Mouse (Mus musculus) heart, adult 2 months (tissue): ENCODE measurements around the gene Pitpnm3. TPM values are rescaled to one million over a fixed set of nuclear protein-coding genes. Genes with fewer than 3 reads are reported as not detected.
A peak's percentile ranks its signal among the peaks of the same experiment; 100 is the strongest.

Source experiments
- DNase-seq, 2 experiments: peaks; one replicate each; pipeline ENCODE4 v3.0.0; 2021
- H3K27ac ChIP-seq: fragments of 200-600 bp; 2 replicates; pipeline ENCODE4 v1.8.1; 2022
- H3K27me3 ChIP-seq: fragments of 200-500 bp; 2 replicates; pipeline ENCODE4 v1.6.1; 2012; ENCODE audit warnings: mild to moderate bottlenecking, low read length, inconsistent platforms, mixed read lengths; ENCODE audit not compliant: control insufficient read depth, insufficient read depth
- H3K36me3 ChIP-seq: fragments of 200-500 bp; 2 replicates; pipeline ENCODE4 v1.6.1; 2012; ENCODE audit warnings: low read length, inconsistent platforms; ENCODE audit not compliant: control insufficient read depth, insufficient read depth
- H3K4me1 ChIP-seq: fragments of 200-500 bp; 2 replicates; pipeline ENCODE4 v1.6.1; 2011; ENCODE audit warnings: low read length; ENCODE audit not compliant: control insufficient read depth, insufficient read depth
- H3K4me3 ChIP-seq: fragments of 200-600 bp; 2 replicates; pipeline ENCODE4 v1.8.1; 2022
- H3K79me2 ChIP-seq: fragments of 200-500 bp; replicated peaks from 2 replicates; pipeline ENCODE4 v1.6.1; 2012; ENCODE audit warnings: mild to moderate bottlenecking, inconsistent platforms, low read length, moderate library complexity, mixed read lengths; ENCODE audit not compliant: control insufficient read depth, insufficient read depth
- H3K9ac ChIP-seq: fragments of 200-500 bp; 2 replicates; pipeline ENCODE4 v1.6.1; 2012; ENCODE audit warnings: low read depth, mild to moderate bottlenecking, control low read depth, inconsistent platforms, low read length, mixed read lengths
- CTCF ChIP-seq: fragments of 200-600 bp; IDR thresholded peaks from 2 replicates; pipeline ENCODE4 v1.8.1; 2022; ENCODE audit warnings: antibody characterized with exemption, mild to moderate bottlenecking, moderate library complexity
- EP300 ChIP-seq: fragments of 200-500 bp; IDR thresholded peaks from 2 replicates; pipeline ENCODE4 v1.6.1; 2011; ENCODE audit warnings: low read depth, low read length, control low read depth; ENCODE audit not compliant: insufficient read depth
- POLR2A ChIP-seq: fragments of 200-500 bp; IDR thresholded peaks from 2 replicates; pipeline ENCODE4 v1.6.1; 2011; ENCODE audit warnings: mild to moderate bottlenecking, low read depth, low read length, control low read depth; ENCODE audit not compliant: insufficient read depth
- WGBS: fragments of 180-500 bp; shearing (Covaris S2); methylation state at CpG from one replicate; pipeline ENCODE4 v1.1.7; 2018; 5-methylcytosine and 5-hydroxymethylcytosine counted together
- intact Hi-C: fragments of 180-260 bp; cut with DNase I; formaldehyde crosslinking; loops from one replicate; pipeline ENCODE4 v1.15.1; 2025
- long read RNA-seq: library from polyadenylated mRNA; stranded (forward); transcript quantifications from one replicate; pipeline ENCODE4 v2.0.0, GENCODE M21; 2021
- polyA plus RNA-seq: library from polyadenylated mRNA; depleted of rRNA; stranded (reverse); fragments of >200 nt; gene quantifications from 2 replicates; pipeline ENCODE4 v1.2.3, GENCODE M21; 2012; rRNA removed
- total RNA-seq, 2 experiments: library from RNA; stranded (reverse); gene quantifications; 2 replicates each; pipeline ENCODE4 v1.2.3; 2021

Gene Pitpnm3
- total RNA-seq (1 to 10 TPM; 1.2 to 2.0 TPM), polyA plus RNA-seq (5.1 TPM in 2 replicates)
- long read RNA-seq, partial matches to known transcripts = 0 of 1 reads
- long read RNA-seq, other reads (novel, unspliced or antisense) = 1 of 1 reads

DNA sequence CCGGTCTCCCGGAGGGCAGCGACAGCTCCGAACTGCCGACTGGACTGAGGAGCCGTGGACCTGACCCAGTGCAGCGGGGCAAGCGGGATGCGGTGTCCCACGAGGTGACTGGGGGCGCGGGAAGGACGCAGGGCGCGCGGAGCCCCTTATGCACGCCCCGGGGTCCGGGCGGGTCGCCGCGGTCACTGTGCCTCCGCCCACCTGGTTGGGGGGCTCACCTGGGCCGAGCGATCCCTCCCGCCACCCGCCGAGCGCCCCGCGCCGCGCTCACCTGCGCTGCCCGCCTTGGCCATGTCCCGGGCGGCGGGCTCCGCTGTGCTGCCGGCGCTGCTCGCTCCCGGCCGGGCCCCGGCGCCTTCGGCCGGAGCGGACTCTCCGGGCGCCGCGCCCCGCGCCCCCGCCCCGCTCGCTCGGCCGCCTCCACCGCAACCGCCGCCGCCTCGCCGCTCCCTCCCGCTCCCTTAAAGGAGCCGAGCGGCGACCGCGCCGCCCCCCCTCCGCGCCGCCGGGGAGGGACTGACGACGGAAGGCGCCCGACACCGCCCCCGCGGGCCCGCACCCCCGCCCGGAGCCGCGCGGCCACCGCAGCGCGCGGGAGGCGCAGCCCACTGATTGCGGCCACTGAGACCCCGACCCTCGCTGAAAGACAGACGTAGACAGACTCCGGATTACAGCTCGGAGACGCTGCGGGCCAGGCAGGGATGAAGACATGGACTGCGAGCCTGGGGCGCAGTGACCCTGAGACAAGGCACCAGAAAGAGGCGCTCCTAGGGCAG lies at the start of gene Pitpnm3:
Pitpnm3 (minus strand) TSS at position 396 of the 776 bp plus-strand sequence.
- TF ChIP-seq CTCF (no peak), EP300 (no peak), POLR2A (no peak)
- Histone ChIP-seq H3K4me3 (peak within 1 kb of the TSS; percentile 54), H3K4me1 (peaks cover 16% of the 10 kb centered on the region), H3K27me3 (no peaks in the 10 kb centered on the region), H3K9ac (peak within 1 kb of the TSS; percentile 86), H3K79me2 (no peaks in the 10 kb centered on the region), H3K27ac (peak within 1 kb of the TSS; percentile 33; the same call in 1 of the 2 replicates), H3K36me3 (no peaks in the 10 kb centered on the region)
- 1% methylated on average over 102 of the region's 107 CpGs for WGBS
- DNase-seq = peak; percentile 74 to 75
- intact Hi-C loops = no loop called here

GRCm38 (mm10) chr11:72184252-72184651 lies 48.7 kb upstream of the Pitpnm3 start:
- Histone ChIP-seq H3K27ac (no peak overlapping the region), H3K79me2 (no peaks in the 10 kb centered on the region), H3K4me1 (no peaks in the 10 kb centered on the region; the same call in none of the 2 replicates), H3K36me3 (no peaks in the 10 kb centered on the region), H3K27me3 (no peaks in the 10 kb centered on the region), H3K9ac (no peak overlapping the region), H3K4me3 (no peak overlapping the region)
- TF ChIP-seq EP300 (no peak), POLR2A (no peak), CTCF (no peak)
- no peak for DNase-seq
- WGBS = 73% methylated on average over 4 of the region's 4 CpGs
- intact Hi-C loops = no loop called here

DNA sequence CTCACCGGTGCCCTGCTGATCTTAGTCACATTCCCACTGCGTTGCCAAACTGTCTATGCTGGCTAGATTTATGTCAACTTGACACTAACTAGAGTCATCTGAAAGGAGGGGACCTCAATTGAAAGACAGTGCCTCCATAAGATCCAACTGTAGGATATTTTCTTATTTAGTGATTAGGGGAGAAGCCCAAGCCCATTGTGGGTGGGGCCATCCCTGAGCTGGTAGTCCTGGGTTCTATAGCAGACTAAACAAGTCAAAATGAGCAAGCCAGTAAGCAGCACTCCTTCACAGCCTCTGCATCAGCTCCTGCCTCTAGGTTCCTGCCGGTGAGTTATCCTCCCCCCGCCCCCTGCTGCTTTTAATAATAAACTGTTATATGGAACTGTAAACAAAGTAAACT lies 45.6 kb upstream of the Pitpnm3 start:
- 94% methylated on average over 4 of the region's 4 CpGs for WGBS
- H3K36me3 ChIP-seq = no peaks in the 10 kb centered on the region; the same call in 1 of the 2 replicates
- intact Hi-C loops = no loop called here

DNA sequence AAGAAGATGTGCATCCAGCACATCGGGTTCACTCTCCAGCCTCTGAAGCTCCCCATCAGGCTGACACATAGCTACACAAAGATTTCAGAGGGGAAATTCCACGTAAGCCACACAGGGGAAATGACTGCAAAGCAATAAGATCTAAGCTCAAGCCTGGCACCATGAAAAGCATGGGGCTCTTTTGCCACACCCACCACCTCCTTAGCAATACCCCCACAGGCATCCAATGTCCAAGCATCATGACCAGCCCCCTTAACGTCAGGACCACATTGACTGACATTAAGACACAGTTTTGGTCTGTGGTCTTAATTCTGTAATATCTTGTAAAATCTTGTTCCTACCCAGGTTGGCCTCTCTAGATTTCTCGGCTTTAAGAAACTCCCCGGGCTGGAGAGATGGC lies 45.0 kb upstream of the Pitpnm3 start:
- intact Hi-C loops = no loop called here
- Histone ChIP-seq H3K27ac (no peak overlapping the region), H3K4me1 (no peaks in the 10 kb centered on the region; the same call in 1 of the 2 replicates), H3K4me3 (no peak overlapping the region), H3K36me3 (no peaks in the 10 kb centered on the region; the same call in 1 of the 2 replicates), H3K79me2 (no peaks in the 10 kb centered on the region), H3K27me3 (no peaks in the 10 kb centered on the region), H3K9ac (no peak overlapping the region)
- no peak for DNase-seq
- 94% methylated on average over 5 of the region's 5 CpGs for WGBS
- no peak for TF ChIP-seq EP300
- TF ChIP-seq CTCF = no peak
- no peak for TF ChIP-seq POLR2A

More for the DNA sequence above, 45.6 kb upstream of the Pitpnm3 start:
- no peak for TF ChIP-seq POLR2A
- TF ChIP-seq CTCF = no peak
- TF ChIP-seq EP300 = no peak
- no peaks in the 10 kb centered on the region for H3K27me3 ChIP-seq
- no peaks in the 10 kb centered on the region; the same call in 1 of the 2 replicates for H3K4me1 ChIP-seq
- no peak overlapping the region for H3K27ac ChIP-seq
- no peak overlapping the region for H3K9ac ChIP-seq
- H3K4me3 ChIP-seq = no peak overlapping the region
- DNase-seq = no peak
- no peaks in the 10 kb centered on the region for H3K79me2 ChIP-seq

GRCm38 (mm10) chr11:72176553-72176952 lies 41.0 kb upstream of the Pitpnm3 start:
- DNase-seq = no peak
- Histone ChIP-seq H3K36me3 (no peaks in the 10 kb centered on the region; the same call in 1 of the 2 replicates), H3K27me3 (no peaks in the 10 kb centered on the region), H3K9ac (no peak overlapping the region), H3K79me2 (no peaks in the 10 kb centered on the region), H3K4me1 (no peaks in the 10 kb centered on the region), H3K4me3 (no peak overlapping the region), H3K27ac (no peak overlapping the region)
- intact Hi-C loops = no loop called here
- TF ChIP-seq POLR2A (no peak), EP300 (no peak), CTCF (no peak)
- 88% methylated on average over 3 of the region's 3 CpGs for WGBS

- H3K27ac ChIP-seq = no peak overlapping the region
- TF ChIP-seq POLR2A (no peak), EP300 (no peak), CTCF (no peak)
- no peaks in the 10 kb centered on the region for H3K27me3 ChIP-seq
- intact Hi-C loops = no loop called here
- no peak for DNase-seq
- no peak overlapping the region for H3K9ac ChIP-seq
- H3K4me1 ChIP-seq = no peaks in the 10 kb centered on the region
- 90% methylated on average over 5 of the region's 5 CpGs for WGBS
- no peaks in the 10 kb centered on the region for H3K79me2 ChIP-seq
- H3K36me3 ChIP-seq = no peaks in the 10 kb centered on the region; the same call in 1 of the 2 replicates
- no peak overlapping the region for H3K4me3 ChIP-seq
These were observed 40.4 kb upstream of the Pitpnm3 start for GRCm38 (mm10) chr11:72175966-72176365.
